Comparison of ENCODE assay signal across 22 mouse cellular contexts in genomic region chr16:20936722-20937121, GRCm38 (mm10).
"Had no signal": no experiment of that assay in that cellular context is flagged by ENCODE, and none has a peak within 500 bp of the region (broad histone marks: within the 10 kb centered on the region; RNA-seq: fewer than 3 reads in every experiment).

No protein-coding gene starts in this region.

- H3K4me3 ChIP-seq: layer of hippocampus, adult 2 months; limb, embryonic 15.5 days; megakaryocyte, embryonic 14.5 days; midbrain, embryonic 12.5 days; myocyte; neural tube, embryonic 13.5 days; stomach, embryonic 15.5 days had no signal

- H3K4me1 ChIP-seq: limb, embryonic 15.5 days; megakaryocyte, embryonic 14.5 days; midbrain, embryonic 12.5 days; neural tube, embryonic 13.5 days; stomach, embryonic 15.5 days had no signal

- H3K4me2 ChIP-seq: limb, embryonic 15.5 days; liver, embryonic 11.5 days; lung, embryonic 14.5 days; midbrain, embryonic 12.5 days; neural tube, embryonic 13.5 days; stomach, embryonic 15.5 days had no signal

- H3K36me3 ChIP-seq: limb, embryonic 15.5 days; midbrain, embryonic 12.5 days; neural tube, embryonic 13.5 days; stomach, embryonic 15.5 days had no signal

- H3K27ac ChIP-seq: layer of hippocampus, adult 2 months; limb, embryonic 15.5 days; liver, embryonic 14.5 days; midbrain, embryonic 12.5 days; neural tube, embryonic 13.5 days; stomach, embryonic 15.5 days had no signal

- ATAC-seq: intestine, embryonic 16.5 days; liver, postnatal 0 days; lung, postnatal 0 days; midbrain, embryonic 16.5 days had no signal

- H3K9ac ChIP-seq: limb, embryonic 15.5 days; liver, embryonic 14.5 days; liver, postnatal 0 days; lung, embryonic 14.5 days; midbrain, embryonic 12.5 days; neural tube, embryonic 13.5 days; stomach, embryonic 15.5 days had no signal

- H3K27me3 ChIP-seq: limb, embryonic 15.5 days; megakaryocyte, embryonic 14.5 days; midbrain, embryonic 12.5 days; neural tube, embryonic 13.5 days; stomach, embryonic 15.5 days had no signal

- H3K9me3 ChIP-seq: limb, embryonic 15.5 days; midbrain, embryonic 12.5 days; neural tube, embryonic 13.5 days; stomach, embryonic 15.5 days had no signal

- DNase-seq: kidney, adult 18-20 months; kidney, adult 9 months; kidney, postnatal 25 days; layer of hippocampus, adult 9-11 months; liver, postnatal 0 days; lung, embryonic 14.5 days; retina, postnatal 1 day; right cerebral cortex, postnatal 25 days; spleen, adult 18-20 months; thymus, postnatal 36 days had no signal
